Mouse (Mus musculus) Patski (cell line): ENCODE data around the gene Ncapd3. TPM values are rescaled to one million over a fixed set of nuclear protein-coding genes. Genes with fewer than 3 reads are reported as not detected.

Source experiments
- ATAC-seq: fragments of 100-300 bp; one replicate; pipeline ENCODE4 v1.8.0; 2021
- CTCF ChIA-PET: fragments of 350-600 bp; sonication (Branson Sonifier 250); formaldehyde crosslinking; loops from one replicate; lab custom pipeline; 2022; ENCODE audit warnings: inconsistent platforms; lab: Charles Lee
- POLR2A ChIA-PET: fragments of 350-600 bp; sonication (Branson Sonifier 250); formaldehyde crosslinking; loops from one replicate; lab custom pipeline; 2022; ENCODE audit warnings: antibody characterized with exemption, inconsistent platforms; lab: Charles Lee
- DNase-seq: peaks from one replicate; pipeline ENCODE4 v3.0.0-alpha.2; 2011; ENCODE audit warnings: low read depth, low spot score
- H3K27me3 ChIP-seq: fragments of 371-371 bp; one replicate; pipeline ENCODE4 v1.5.1; 2021
- CTCF ChIP-seq: fragments of 100-300 bp; IDR thresholded peaks from one replicate; pipeline ENCODE4 v1.5.1; 2021
- in situ Hi-C: fragments of 300-500 bp; cut with MboI; formaldehyde crosslinking; loops from 3 replicates; pipeline ENCODE4 v1.11.1; 2018; ENCODE audit warnings: low pct_unique_long_range_greater_than_20kb, mixed read lengths
- polyA plus RNA-seq: library from polyadenylated mRNA; unstranded; gene quantifications from one replicate; pipeline ENCODE4 v1.2.3, GENCODE M21; 2021

Ncapd3 gene
- polyA plus RNA-seq, 1 experiment from 2014 or later, result 14.8 TPM

GRCm38 (mm10) chr9:27005231-27005630 lies 24.7 kb upstream of the Ncapd3 start:
- POLR2A ChIA-PET, result interaction anchor here (2.4 kb wide), 1 partner anchor 10 kb away, joined by 6 read pairs; no protein-coding TSS in a partner anchor
- no peaks in the 10 kb centered on the region for H3K27me3 ChIP-seq
- DNase-seq, result no peak
- no peak for TF ChIP-seq CTCF
- CTCF ChIA-PET, result interaction anchor here (0.8 to 0.9 kb wide), 2 partner anchors 9 to 19 kb away, joined by 3 read pairs; no protein-coding TSS in a partner anchor
- no peak for ATAC-seq
- in situ Hi-C loops, result no loop called here

DNA sequence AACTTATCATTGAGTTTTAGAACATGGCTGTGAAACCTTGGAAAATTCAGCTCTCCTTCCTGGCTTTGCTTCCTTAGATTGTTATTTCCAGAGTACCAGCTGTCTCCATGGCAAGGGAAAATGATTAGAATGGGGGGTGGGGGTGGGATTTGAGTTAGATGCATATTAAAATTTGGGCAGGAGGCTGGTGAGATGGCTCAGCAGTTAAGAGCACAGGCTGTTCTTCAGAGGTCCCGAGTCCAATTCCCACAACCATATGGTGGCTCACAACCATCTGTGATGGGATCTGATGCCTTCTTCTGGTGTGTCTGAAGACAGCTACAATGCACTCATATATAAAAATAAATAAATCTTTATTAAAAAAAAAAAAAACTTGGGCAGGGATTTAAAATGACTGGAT lies 24.0 kb upstream of the Ncapd3 start:
- no peak for TF ChIP-seq CTCF
- in situ Hi-C loops, result no loop called here
- no peaks in the 10 kb centered on the region for H3K27me3 ChIP-seq
- ATAC-seq, result no peak
- POLR2A ChIA-PET, result interaction anchor here (2.4 kb wide), 1 partner anchor 9 kb away, joined by 6 read pairs; no protein-coding TSS in a partner anchor
- CTCF ChIA-PET, result no interaction called here
- DNase-seq, result no peak

DNA sequence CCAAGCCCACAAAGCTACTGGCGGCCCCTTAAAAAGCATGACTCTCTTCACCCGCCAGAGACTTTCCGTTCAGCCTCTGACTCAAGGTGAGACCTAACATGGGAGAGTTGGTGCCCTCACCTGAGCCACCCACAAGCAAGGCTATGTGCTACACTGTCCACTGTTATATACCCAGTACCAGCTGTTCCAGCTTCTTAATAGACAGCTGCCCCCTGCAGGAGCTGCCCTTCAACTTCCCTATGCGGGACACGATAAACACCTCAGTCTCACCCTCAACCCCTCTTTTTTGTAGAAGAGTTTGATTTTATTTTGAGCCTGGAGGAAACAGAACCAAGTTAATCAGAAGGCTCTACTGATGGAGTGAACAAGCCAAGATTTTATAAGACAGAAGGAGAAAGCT lies 23.1 kb upstream of the Ncapd3 start:
- ChIA-PET CTCF (interaction anchor here (1.0 kb wide), 1 partner anchor 15 kb away, joined by 3 read pairs; no protein-coding TSS in a partner anchor), POLR2A (no interaction called here)
- TF ChIP-seq CTCF, result no peak
- ATAC-seq, result no peak
- in situ Hi-C loops, result no loop called here
- no peak for DNase-seq
- H3K27me3 ChIP-seq, result no peaks in the 10 kb centered on the region

DNA sequence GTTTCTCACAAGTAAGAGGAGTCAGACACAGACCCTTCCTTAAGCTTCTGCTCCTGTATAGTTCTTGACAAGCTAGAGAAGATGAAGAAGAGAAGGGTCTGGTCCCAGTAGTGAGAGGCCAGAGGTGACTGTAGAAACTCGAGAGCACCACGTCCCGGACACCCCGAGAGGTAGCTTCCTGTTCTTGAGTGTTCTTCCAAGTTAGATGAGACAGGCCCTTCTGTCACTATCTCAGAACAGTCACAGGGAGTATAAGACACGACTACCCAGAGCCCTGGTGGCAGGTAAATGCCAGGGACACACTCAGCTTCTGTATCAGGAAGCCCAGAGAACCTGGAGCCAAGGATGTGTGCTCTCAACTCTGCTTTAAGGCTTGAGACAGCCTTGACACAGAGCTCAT lies 20.7 kb upstream of the Ncapd3 start:
- in situ Hi-C loops, result no loop called here
- no peaks in the 10 kb centered on the region for H3K27me3 ChIP-seq
- ChIA-PET POLR2A (no interaction called here), CTCF (interaction anchor here (1.2 kb wide), 1 partner anchor 17 kb away, joined by 3 read pairs; no protein-coding TSS in a partner anchor)
- no peak for ATAC-seq
- DNase-seq, result no peak
- no peak for TF ChIP-seq CTCF

DNA sequence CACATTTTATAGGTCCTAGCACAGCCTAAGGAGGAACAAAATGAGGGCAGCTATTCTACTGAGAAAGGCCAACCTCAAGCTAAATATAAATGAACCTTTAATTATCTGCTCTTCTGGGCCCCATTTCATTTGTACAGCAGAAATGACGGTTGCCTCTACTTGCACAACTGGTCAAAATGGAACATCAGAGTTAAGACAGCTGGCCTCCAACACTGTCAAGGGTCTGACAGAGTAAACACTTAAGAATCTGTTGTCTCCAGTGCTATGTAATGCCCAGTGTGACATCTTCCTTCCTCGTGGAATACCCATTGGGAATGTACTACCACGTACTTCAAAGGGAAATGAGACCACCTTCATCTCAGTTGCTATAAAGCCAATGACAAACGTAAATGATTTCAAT lies 18.4 kb upstream of the Ncapd3 start:
- ChIA-PET CTCF (interaction anchor here (2.7 kb wide), 1 partner anchor 12 kb away, joined by 9 read pairs; no protein-coding TSS in a partner anchor), POLR2A (interaction anchor here (0.6 to 1.2 kb wide), 2 partner anchors 15 to 17 kb away, joined by 3 read pairs; no protein-coding TSS in a partner anchor)
- no peaks in the 10 kb centered on the region for H3K27me3 ChIP-seq
- ATAC-seq, result no peak
- DNase-seq, result no peak
- in situ Hi-C loops, result no loop called here
- TF ChIP-seq CTCF, result no peak

DNA sequence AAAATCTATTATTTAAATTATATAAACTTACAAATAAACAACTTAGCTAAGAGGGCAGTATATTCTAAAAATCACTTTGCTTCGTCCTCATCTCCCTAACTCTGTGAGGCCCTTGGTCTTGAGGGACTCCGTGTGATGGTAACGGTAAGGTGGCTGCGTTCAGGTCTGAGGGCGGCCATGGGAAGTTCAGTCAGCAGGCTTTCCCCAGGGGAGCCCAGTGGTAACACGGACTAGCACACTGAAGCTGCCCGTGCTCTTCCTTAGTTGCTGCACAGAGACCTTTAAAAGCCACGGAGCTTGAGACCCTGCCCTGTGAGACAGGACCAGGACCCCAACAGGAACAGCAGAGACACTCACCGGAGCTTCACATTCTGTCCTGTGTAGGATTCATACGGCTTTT lies 11.0 kb upstream of the Ncapd3 start:
- in situ Hi-C loops, result no loop called here
- ChIA-PET POLR2A (no interaction called here), CTCF (no interaction called here)
- DNase-seq (no peak), ATAC-seq (no peak)
- no peaks in the 10 kb centered on the region for H3K27me3 ChIP-seq
- no peak for TF ChIP-seq CTCF

GRCm38 (mm10) chr9:27023681-27024080 lies 6.3 kb upstream of the Ncapd3 start:
- DNase-seq, result no peak
- ChIA-PET CTCF (interaction anchor here (2.7 to 3.1 kb wide), 2 partner anchors 9 to 11 kb away, joined by 9 to 10 read pairs; no protein-coding TSS in a partner anchor), POLR2A (no interaction called here)
- TF ChIP-seq CTCF, result no peak
- no peaks in the 10 kb centered on the region for H3K27me3 ChIP-seq
- no peak for ATAC-seq
- in situ Hi-C loops, result no loop called here

- in situ Hi-C loops, result no loop called here
- ATAC-seq (peak; percentile 25), DNase-seq (peak; percentile 15)
- H3K27me3 ChIP-seq, result no peaks in the 10 kb centered on the region
- ChIA-PET CTCF (interaction anchor here (1.3 kb wide), 1 partner anchor 17 kb away, joined by 3 read pairs; no protein-coding TSS in a partner anchor), POLR2A (interaction anchor here (0.9 kb wide), 1 partner anchor 15 kb away, joined by 3 read pairs; no protein-coding TSS in a partner anchor)
- no peak for TF ChIP-seq CTCF
These were observed 3.3 kb upstream of the Ncapd3 start for GRCm38 (mm10) chr9:27026708-27027107.

- in situ Hi-C loops, result no loop called here
- CTCF ChIA-PET, result no interaction called here
- ATAC-seq, result peak; percentile 38
These were observed 750 bp upstream of the Ncapd3 start for GRCm38 (mm10) chr9:27029022-27029827.

DNA sequence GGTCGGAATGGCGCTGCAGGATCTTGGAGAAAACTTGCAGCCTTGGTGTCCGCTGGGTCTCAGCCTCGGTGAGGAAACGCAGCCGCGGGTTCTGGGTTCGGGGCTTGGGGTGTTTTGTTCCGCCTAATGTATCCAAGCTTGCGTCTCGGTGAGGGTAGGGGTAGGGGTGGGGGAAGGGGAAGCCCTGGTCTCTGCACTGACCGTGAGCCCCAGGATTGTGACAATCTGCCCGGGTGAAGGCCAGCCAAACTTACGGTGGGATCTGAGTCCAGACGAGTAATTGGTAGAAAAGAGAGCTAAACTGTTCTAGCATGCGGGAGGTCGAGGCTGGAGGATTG lies 757 bp downstream of the Ncapd3 start:
- in situ Hi-C loops, result no loop called here
- POLR2A ChIA-PET, result no interaction called here
- CTCF ChIA-PET, result no interaction called here
- ATAC-seq (no peak), DNase-seq (no peak)
- H3K27me3 ChIP-seq, result no peaks in the 10 kb centered on the region
- no peak for TF ChIP-seq CTCF

More at GRCm38 (mm10) chr9:27029022-27029827, 750 bp upstream of the Ncapd3 start:
- no peak for TF ChIP-seq CTCF
- no peak for DNase-seq
- POLR2A ChIA-PET, result no interaction called here
- H3K27me3 ChIP-seq, result no peaks in the 10 kb centered on the region

- ChIA-PET CTCF (no interaction called here), POLR2A (no interaction called here)
- no peaks in the 10 kb centered on the region for H3K27me3 ChIP-seq
- DNase-seq (no peak), ATAC-seq (no peak)
- in situ Hi-C loops, result no loop called here
- no peak for TF ChIP-seq CTCF
These were observed 13.9 kb downstream of the Ncapd3 start for GRCm38 (mm10) chr9:27043892-27044291.
